Mouse (Mus musculus) left cerebral cortex, adult 9 months (tissue): ENCODE measurements at regions not wholly inside any gene's neighbourhood (a gene's known extent, or its start where the extent isn't known, plus 50 kb on each side); places are given as distances from the start of the nearest gene placed in this dataset.

Experiments used
- DNase-seq, 2 experiments: peaks; one replicate each; pipeline ENCODE4 v3.0.0; 2022; ENCODE audit warnings: low spot score in 2 of 2

DNA sequence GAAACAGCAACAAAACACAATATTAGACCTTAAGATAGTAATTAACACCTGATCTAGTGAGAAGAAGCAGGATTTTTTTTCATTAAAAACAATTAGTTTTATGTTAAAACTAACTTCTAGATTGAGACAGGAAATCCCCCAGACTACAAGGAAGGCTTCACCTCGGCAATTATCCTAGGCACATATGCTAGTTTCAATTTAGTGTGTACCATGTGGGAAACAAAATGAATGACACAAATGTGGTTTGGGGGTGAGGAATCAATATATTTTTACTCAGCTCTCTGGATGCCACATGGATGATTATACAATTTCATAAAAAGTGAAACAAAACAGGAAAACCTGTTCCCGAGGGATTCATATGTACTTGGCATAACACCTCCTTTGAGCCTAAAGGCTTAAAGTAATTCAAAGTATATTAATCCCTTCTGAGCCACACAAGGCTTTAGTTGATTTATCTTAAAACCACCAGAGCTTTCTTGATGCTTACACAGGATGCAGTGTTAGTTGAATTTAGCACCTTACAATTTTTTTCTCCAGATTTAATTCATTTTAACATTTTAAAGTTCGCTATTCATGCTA lies 244.7 kb downstream of the Manea start:
- DNase-seq: no peak

DNA sequence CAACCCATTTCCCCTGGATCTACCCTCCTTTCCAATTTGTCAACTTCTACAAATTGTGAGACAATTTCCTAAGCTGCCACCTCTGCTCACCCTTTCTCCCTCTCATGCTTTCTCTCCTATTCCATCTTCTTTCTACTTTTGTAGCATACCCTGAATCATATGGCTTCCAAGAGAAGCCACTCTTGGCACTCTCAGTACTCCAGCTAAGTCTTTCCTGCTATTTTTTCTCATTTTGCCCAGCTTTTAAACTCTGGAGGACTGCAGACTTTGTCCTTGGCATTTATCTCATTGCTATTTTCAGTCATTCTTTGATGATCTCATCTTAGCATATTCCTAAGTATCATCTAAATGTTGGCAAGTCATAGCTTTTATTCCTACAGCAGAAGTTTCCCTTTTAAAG lies 270.6 kb upstream of the Fut9 start:
- peak; percentile 22 to 28 for DNase-seq

DNA sequence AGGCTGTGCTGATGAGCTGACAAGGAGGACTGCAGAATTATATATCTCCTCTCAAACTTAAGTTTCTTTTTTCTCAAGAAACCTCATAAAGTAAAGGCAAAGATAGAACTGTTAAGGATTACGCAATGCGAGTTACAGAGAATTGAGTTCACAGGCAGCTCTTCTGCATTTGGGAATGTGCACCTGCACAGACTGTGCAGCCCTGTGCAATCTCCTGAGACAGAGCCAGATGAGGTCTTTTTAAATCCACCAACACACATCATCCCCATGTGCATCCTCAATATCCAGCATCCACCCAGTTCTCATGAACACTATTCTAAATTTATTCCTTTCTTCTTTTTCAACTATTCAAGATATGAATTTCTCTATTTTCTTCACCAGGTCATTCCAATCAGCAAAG lies 269.4 kb upstream of the Fut9 start:
- peak; percentile 36 to 42 for DNase-seq
